Mouse (Mus musculus): ENCODE data around the gene Bcl9l. TPM values are rescaled to one million over a fixed set of nuclear protein-coding genes. Genes with fewer than 3 reads are reported as not detected.

Bcl9l gene
- polyA plus RNA-seq, 1 experiment from 2014 or later = 9.1 TPM

- ATAC-seq (replicated peaks; ENCODE audit: low FRiP score, low read depth) = no peak
- H3K9ac ChIP-seq (ENCODE audit: low read depth, low read length) = peak overlapping the region; percentile 62; the same call in 1 of the 2 replicates
- 0 out of 2 replicates have a peak, but pooled peaks cover 8% of the 10 kb centered on the region for H3K36me3 ChIP-seq (ENCODE audit: insufficient read depth, low read length)
- peak overlapping the region; percentile 41 for H3K4me3 ChIP-seq (replicated peaks; ENCODE audit: low read depth, low read length)
- 35% methylated on average over 5 of the region's 5 CpGs for WGBS
- H3K4me1 ChIP-seq (replicated peaks; ENCODE audit: insufficient read depth, low read length) = peaks cover 46% of the 10 kb centered on the region
- no peak for TF ChIP-seq CTCF (IDR thresholded peaks at IDR 0.05; ENCODE audit: low read depth)
- DNase-seq (ENCODE audit: low spot score) = no peak
- H3K27me3 ChIP-seq (ENCODE audit: insufficient read depth, low read length) = no peaks in the 10 kb centered on the region
- H3K27ac ChIP-seq = peak overlapping the region; percentile 91; the same call in 1 of the 2 replicates
- H3K9me3 ChIP-seq (replicated peaks; ENCODE audit: low read length) = no peaks in the 10 kb centered on the region
- H3K4me2 ChIP-seq (ENCODE audit: low read length) = peak overlapping the region; percentile 76
Measured at GRCm38 (mm10) chr9:44500163-44500533, 17.5 kb downstream of the Bcl9l start.

GRCm38 (mm10) chr9:44500638-44501175 is 18.1 kb downstream of the Bcl9l start:
- Histone ChIP-seq H3K9ac (ENCODE audit: low read depth, low read length) (0 out of 2 replicates have a peak overlapping the region, but pooled peaks have one; percentile 62), H3K4me3 (replicated peaks; ENCODE audit: low read depth, low read length) (no peak overlapping the region), H3K9me3 (replicated peaks; ENCODE audit: low read length) (no peaks in the 10 kb centered on the region), H3K27ac (0 out of 2 replicates have a peak overlapping the region, but pooled peaks have one; percentile 91), H3K27me3 (ENCODE audit: insufficient read depth, low read length) (no peaks in the 10 kb centered on the region), H3K4me1 (replicated peaks; ENCODE audit: insufficient read depth, low read length) (peaks cover 43% of the 10 kb centered on the region), H3K36me3 (ENCODE audit: insufficient read depth, low read length) (peaks cover 11% of the 10 kb centered on the region; the same call in 1 of the 2 replicates), H3K4me2 (ENCODE audit: low read length) (no peak overlapping the region)
- 61% methylated on average over 8 of the region's 8 CpGs for WGBS
- ATAC-seq (replicated peaks; ENCODE audit: low FRiP score, low read depth) (no peak), DNase-seq (ENCODE audit: low spot score) (no peak)
- TF ChIP-seq CTCF (IDR thresholded peaks at IDR 0.05; ENCODE audit: low read depth) = no peak

DNA sequence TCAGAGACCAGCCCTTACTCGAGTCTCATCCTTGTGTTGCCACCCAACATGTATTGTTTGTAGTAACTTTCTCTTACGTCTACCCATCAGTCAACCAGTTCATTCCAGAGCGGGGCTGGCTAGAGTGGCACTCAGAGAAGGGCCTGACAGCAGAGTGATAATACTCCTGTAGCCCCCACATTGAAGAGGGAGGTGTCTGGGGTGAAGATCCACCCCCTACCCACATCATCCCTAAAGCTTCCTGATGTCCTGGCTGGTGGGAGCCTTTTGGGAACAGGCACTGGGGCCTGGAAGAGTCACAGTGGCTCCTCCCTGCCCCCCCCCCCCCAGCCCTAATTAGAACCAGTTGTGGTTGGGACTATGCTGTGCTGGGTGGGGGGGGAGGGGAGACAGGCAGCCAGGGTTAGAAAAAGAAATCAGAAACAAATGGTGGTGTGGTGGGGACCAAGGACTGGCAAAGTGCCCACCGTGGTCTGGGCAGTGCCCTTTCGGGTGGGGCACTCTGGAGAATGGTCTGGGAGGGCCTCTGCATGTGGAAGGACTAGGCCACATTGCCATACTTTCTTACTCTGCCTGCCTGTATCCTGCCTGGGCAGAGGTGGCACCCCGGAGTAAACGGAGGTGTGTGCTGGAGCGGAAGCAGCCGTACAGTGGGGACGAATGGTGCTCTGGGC is 18.7 kb downstream of the Bcl9l start:
- peaks cover 40% of the 10 kb centered on the region for H3K4me1 ChIP-seq (replicated peaks; ENCODE audit: insufficient read depth, low read length)
- no peaks in the 10 kb centered on the region for H3K9me3 ChIP-seq (replicated peaks; ENCODE audit: low read length)
- no peak overlapping the region for H3K9ac ChIP-seq (ENCODE audit: low read depth, low read length)
- peaks cover 17% of the 10 kb centered on the region for H3K36me3 ChIP-seq (ENCODE audit: insufficient read depth, low read length)
- no peak overlapping the region for H3K4me3 ChIP-seq (replicated peaks; ENCODE audit: low read depth, low read length)
- TF ChIP-seq CTCF (IDR thresholded peaks at IDR 0.05; ENCODE audit: low read depth) = no peak
- no peak overlapping the region for H3K4me2 ChIP-seq (ENCODE audit: low read length)
- WGBS = 53% methylated on average over 10 of the region's 10 CpGs
- no peak overlapping the region for H3K27ac ChIP-seq
- no peaks in the 10 kb centered on the region for H3K27me3 ChIP-seq (ENCODE audit: insufficient read depth, low read length)
- DNase-seq (ENCODE audit: low spot score) (no peak), ATAC-seq (replicated peaks; ENCODE audit: low FRiP score, low read depth) (no peak)

DNA sequence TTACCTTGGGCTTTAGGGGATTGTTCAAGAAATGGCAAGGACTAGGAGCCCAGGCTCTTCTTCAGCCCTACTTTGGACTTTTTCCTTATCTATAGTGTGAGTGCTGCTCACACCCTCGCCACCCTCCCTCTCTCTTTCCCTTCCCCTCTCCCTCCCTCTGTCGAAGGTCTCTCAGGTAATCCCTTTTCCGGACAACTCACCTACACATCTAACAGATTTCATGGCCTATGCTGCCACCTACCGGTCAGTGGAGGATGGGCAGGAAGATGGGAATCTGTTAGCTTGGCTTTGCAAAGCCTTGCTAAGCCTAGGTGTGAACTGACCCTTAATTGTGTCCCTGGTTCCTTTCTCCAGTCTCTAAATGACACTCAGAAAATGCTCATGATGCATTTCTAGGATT is 19.4 kb downstream of the Bcl9l start:
- ATAC-seq (replicated peaks; ENCODE audit: low FRiP score, low read depth) = no peak
- no peak overlapping the region for H3K4me3 ChIP-seq (replicated peaks; ENCODE audit: low read depth, low read length)
- peak; percentile 86 for DNase-seq (ENCODE audit: low spot score)
- 0% methylated on average over 4 of the region's 4 CpGs for WGBS
- H3K4me1 ChIP-seq (replicated peaks; ENCODE audit: insufficient read depth, low read length) = peaks cover 34% of the 10 kb centered on the region
- TF ChIP-seq CTCF (IDR thresholded peaks at IDR 0.05; ENCODE audit: low read depth) = peak; percentile 98
- no peaks in the 10 kb centered on the region for H3K27me3 ChIP-seq (ENCODE audit: insufficient read depth, low read length)
- H3K36me3 ChIP-seq (ENCODE audit: insufficient read depth, low read length) = peaks cover 23% of the 10 kb centered on the region
- H3K9ac ChIP-seq (ENCODE audit: low read depth, low read length) = no peak overlapping the region
- H3K9me3 ChIP-seq (replicated peaks; ENCODE audit: low read length) = no peaks in the 10 kb centered on the region
- no peak overlapping the region for H3K4me2 ChIP-seq (ENCODE audit: low read length)
- H3K27ac ChIP-seq = no peak overlapping the region

DNA sequence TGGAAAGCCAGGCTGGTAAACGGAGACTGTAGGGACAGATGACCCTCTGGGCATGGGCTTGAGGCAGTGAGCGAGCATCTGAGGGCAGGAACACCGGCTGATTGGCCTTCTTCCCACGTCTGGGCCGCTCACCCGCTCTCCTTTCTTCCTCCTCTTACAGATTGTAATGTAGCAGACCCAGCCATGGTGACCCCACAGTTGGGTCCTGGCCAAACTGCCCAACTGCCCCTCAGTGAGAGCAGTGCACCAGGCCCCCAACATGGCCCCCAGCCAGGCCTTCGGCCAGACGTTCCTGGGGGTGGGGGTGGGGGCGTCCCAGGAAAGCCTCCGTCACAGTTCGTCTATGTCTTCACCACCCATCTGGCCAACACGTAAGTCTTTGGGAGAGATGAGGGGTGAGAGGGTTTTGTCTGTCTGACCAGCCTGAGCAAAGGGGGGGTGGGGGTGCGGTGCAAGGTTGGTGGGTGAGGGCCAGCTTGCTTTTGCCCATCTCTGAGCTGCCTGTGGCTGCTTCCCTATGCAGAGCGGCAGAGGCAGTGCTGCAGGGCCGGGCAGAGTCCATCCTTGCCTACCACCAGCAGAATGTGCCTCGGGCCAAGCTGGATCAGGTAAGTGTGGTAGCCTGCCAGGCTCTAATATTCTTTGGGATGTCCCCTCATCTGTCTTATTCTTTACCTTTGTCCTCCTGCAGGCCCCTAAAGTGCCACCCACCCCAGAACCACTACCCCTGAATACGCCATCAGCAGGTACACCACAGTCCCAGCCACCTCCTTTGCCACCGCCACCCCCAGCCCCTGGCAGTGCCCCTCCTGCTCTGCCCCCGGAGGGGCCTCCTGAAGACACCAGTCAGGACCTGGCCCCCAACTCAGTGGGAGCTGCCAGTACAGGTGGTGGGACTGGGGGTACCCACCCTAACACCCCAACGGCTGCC is 22.5 kb downstream of the Bcl9l start:
- ATAC-seq (replicated peaks; ENCODE audit: low FRiP score, low read depth) (no peak), DNase-seq (ENCODE audit: low spot score) (no peak)
- H3K4me2 ChIP-seq (ENCODE audit: low read length) = no peak overlapping the region
- H3K9ac ChIP-seq (ENCODE audit: low read depth, low read length) = no peak overlapping the region
- H3K4me1 ChIP-seq (replicated peaks; ENCODE audit: insufficient read depth, low read length) = peaks cover 19% of the 10 kb centered on the region
- no peak overlapping the region for H3K27ac ChIP-seq
- H3K36me3 ChIP-seq (ENCODE audit: insufficient read depth, low read length) = peaks cover 41% of the 10 kb centered on the region
- WGBS = 61% methylated on average over 20 of the region's 20 CpGs
- no peaks in the 10 kb centered on the region for H3K27me3 ChIP-seq (ENCODE audit: insufficient read depth, low read length)
- H3K4me3 ChIP-seq (replicated peaks; ENCODE audit: low read depth, low read length) = no peak overlapping the region
- TF ChIP-seq CTCF (IDR thresholded peaks at IDR 0.05; ENCODE audit: low read depth) = no peak
- no peaks in the 10 kb centered on the region for H3K9me3 ChIP-seq (replicated peaks; ENCODE audit: low read length)

GRCm38 (mm10) chr9:44505824-44506467 is 23.3 kb downstream of the Bcl9l start:
- Histone ChIP-seq H3K4me2 (ENCODE audit: low read length) (no peak overlapping the region), H3K9ac (ENCODE audit: low read depth, low read length) (no peak overlapping the region), H3K27ac (no peak overlapping the region), H3K4me1 (replicated peaks; ENCODE audit: insufficient read depth, low read length) (peaks cover 11% of the 10 kb centered on the region; the same call in 1 of the 2 replicates), H3K9me3 (replicated peaks; ENCODE audit: low read length) (no peaks in the 10 kb centered on the region), H3K27me3 (ENCODE audit: insufficient read depth, low read length) (no peaks in the 10 kb centered on the region), H3K4me3 (replicated peaks; ENCODE audit: low read depth, low read length) (no peak overlapping the region), H3K36me3 (ENCODE audit: insufficient read depth, low read length) (peaks cover 37% of the 10 kb centered on the region)
- no peak; the same call in 1 of the 2 replicates for TF ChIP-seq CTCF (IDR thresholded peaks at IDR 0.05; ENCODE audit: low read depth)
- ATAC-seq (replicated peaks; ENCODE audit: low FRiP score, low read depth) (no peak), DNase-seq (ENCODE audit: low spot score) (no peak)
- 60% methylated on average over 23 of the region's 23 CpGs for WGBS

Data from kidney, postnatal 0 days (tissue).